Mouse (Mus musculus) cortical plate, adult 2 months (tissue): ENCODE measurements around the gene Tomm40.

ENCODE experiments used
- CTCF ChIP-seq: fragments of 200-500 bp; IDR thresholded peaks from 2 replicates; pipeline ENCODE4 v1.5.1; 2011; ENCODE audit warnings: mild to moderate bottlenecking, control low read depth, low read length; ENCODE audit not compliant: insufficient read depth; ENCODE audit errors: extremely low read depth
- POLR2A ChIP-seq: fragments of 200-500 bp; IDR thresholded peaks from 2 replicates; pipeline ENCODE4 v1.6.1; 2011; ENCODE audit warnings: mild to moderate bottlenecking, low read length, control low read depth; ENCODE audit not compliant: insufficient read depth; ENCODE audit errors: extremely low read depth

GRCm38 (mm10) chr7:19677872-19678271 is 37.4 kb downstream of the Tomm40 start, which contains the start of gene Apoc2:
- TF ChIP-seq CTCF, result no peak
- TF ChIP-seq POLR2A, result no peak
